Mouse (Mus musculus): ENCODE measurements around the gene Cyp4a30b. TPM values are rescaled to one million over a fixed set of nuclear protein-coding genes. Genes with fewer than 3 reads are reported as not detected.

Cyp4a30b gene
- polyA plus RNA-seq, 1 experiment from 2014 or later: not detected

Other genes with a start within 250 kb of the Cyp4a30b start
- gene Cyp4a29, start 210.5 kb upstream of the Cyp4a30b start, polyA plus RNA-seq (2015; fragmentation: Nextera tagmentation; extraction: Ambion mirVana): 0.11 and 0.24 TPM in 2 replicates
- gene Cyp4a12a, start 153.6 kb upstream of the Cyp4a30b start, polyA plus RNA-seq (2015; fragmentation: Nextera tagmentation; extraction: Ambion mirVana): 3.0 and 5.8 TPM in 2 replicates
- gene Cyp4a12b, start 41.0 kb upstream of the Cyp4a30b start, polyA plus RNA-seq (2015; fragmentation: Nextera tagmentation; extraction: Ambion mirVana): 2.3 and 5.3 TPM in 2 replicates
- not detected in 2 replicates for gene Cyp4a14, start 43.5 kb downstream of the Cyp4a30b start, polyA plus RNA-seq (2015; fragmentation: Nextera tagmentation; extraction: Ambion mirVana)
- not detected in 2 replicates for gene Cyp4a10, start 65.7 kb downstream of the Cyp4a30b start, polyA plus RNA-seq (2015; fragmentation: Nextera tagmentation; extraction: Ambion mirVana)
- gene Cyp4a31, start 111.0 kb downstream of the Cyp4a30b start, polyA plus RNA-seq (2015; fragmentation: Nextera tagmentation; extraction: Ambion mirVana): not detected in 2 replicates
- gene Cyp4a32, start 148.4 kb downstream of the Cyp4a30b start, polyA plus RNA-seq (2015; fragmentation: Nextera tagmentation; extraction: Ambion mirVana): not detected in 2 replicates
- 4.3 and 4.4 TPM in 2 replicates for gene Cyp4b1, start 195.1 kb downstream of the Cyp4a30b start, polyA plus RNA-seq (2015; fragmentation: Nextera tagmentation; extraction: Ambion mirVana)